Mouse (Mus musculus) bone marrow, adult 2 months (tissue): ENCODE data around the gene Cep152.

Source experiments
- CTCF ChIP-seq: fragments of 200-500 bp; IDR thresholded peaks from 2 replicates; pipeline ENCODE4 v1.5.1; 2011; ENCODE audit warnings: low read length, control low read depth; ENCODE audit not compliant: control insufficient read depth, insufficient read depth
- POLR2A ChIP-seq: fragments of 200-500 bp; IDR thresholded peaks from 2 replicates; pipeline ENCODE4 v1.6.1; 2011; ENCODE audit warnings: low read depth, mild to moderate bottlenecking, control low read depth, low read length, borderline replicate concordance; ENCODE audit not compliant: control insufficient read depth

- TF ChIP-seq CTCF = no peak
- no peak for TF ChIP-seq POLR2A
Observed at GRCm38 (mm10) chr2:125623211-125623610, 1.7 kb downstream of the Cep152 start.
